Mouse (Mus musculus) forebrain, embryonic 14.5 days (tissue): ENCODE results near the gene Slc30a5. TPM values are rescaled to one million over a fixed set of nuclear protein-coding genes. Genes with fewer than 3 reads are reported as not detected.

ENCODE experiments used
- ATAC-seq: fragments of 200-750 bp; cut with Nextera tagmentation; 2 replicates; pipeline ENCODE4 v1.8.0; 2017; ENCODE audit warnings: mild to moderate bottlenecking, moderate library complexity
- DNase-seq: peaks from one replicate; pipeline ENCODE4 v3.0.0-alpha.2; 2015; ENCODE audit warnings: low spot score
- H3K27ac ChIP-seq: fragments of 300-500 bp; sonication (generic); 2 replicates; pipeline ENCODE4 v1.5.1; 2014; ENCODE audit warnings: low read depth, mild to moderate bottlenecking, control low read depth, low read length, moderate library complexity
- H3K27me3 ChIP-seq: fragments of 300-500 bp; sonication (generic); replicated peaks from 2 replicates; pipeline ENCODE4 v1.6.1; 2014; ENCODE audit warnings: low read length, control low read depth, mixed read lengths; ENCODE audit not compliant: control insufficient read depth, insufficient read depth
- H3K36me3 ChIP-seq: fragments of 300-500 bp; sonication (generic); 2 replicates; pipeline ENCODE4 v1.6.1; 2014; ENCODE audit warnings: low read length, control low read depth; ENCODE audit not compliant: control insufficient read depth, insufficient read depth
- H3K4me1 ChIP-seq: fragments of 300-500 bp; sonication (generic); 2 replicates; pipeline ENCODE4 v1.6.1; 2014; ENCODE audit warnings: antibody characterized with exemption, low read length, control low read depth; ENCODE audit not compliant: control insufficient read depth, insufficient read depth
- H3K4me2 ChIP-seq: fragments of 300-500 bp; sonication (generic); 2 replicates; pipeline ENCODE4 v1.6.1; 2014; ENCODE audit warnings: mild to moderate bottlenecking, control low read depth, low read length
- H3K4me3 ChIP-seq: fragments of 300-500 bp; sonication (generic); 2 replicates; pipeline ENCODE4 v1.5.1; 2014; ENCODE audit warnings: low read depth, low read length, control low read depth
- H3K9ac ChIP-seq: fragments of 300-500 bp; sonication (generic); 2 replicates; pipeline ENCODE4 v1.6.1; 2014; ENCODE audit warnings: mild to moderate bottlenecking, low read length, control low read depth, moderate library complexity
- H3K9me3 ChIP-seq: fragments of 300-500 bp; sonication (generic); replicated peaks from 2 replicates; pipeline ENCODE4 v1.6.1; 2016; ENCODE audit warnings: low read length, control low read depth, mixed read lengths; ENCODE audit not compliant: control insufficient read depth
- WGBS: fragments of 180-500 bp; shearing (Covaris S2); extraction: QIAGEN DNeasy Blood & Tissue Kit; methylation state at CpG from one replicate; pipeline ENCODE4 v1.1.7; 2014; 5-methylcytosine and 5-hydroxymethylcytosine counted together
- polyA plus RNA-seq: library from polyadenylated mRNA; unstranded; fragments of >200 nt; fragmentation: Nextera tagmentation; extraction: Ambion mirVana; gene quantifications from 2 replicates; pipeline ENCODE4 v1.2.1, GENCODE M21; 2014

Slc30a5 gene
- polyA plus RNA-seq, 1 experiment from 2014 or later, result 35.8 TPM

DNA sequence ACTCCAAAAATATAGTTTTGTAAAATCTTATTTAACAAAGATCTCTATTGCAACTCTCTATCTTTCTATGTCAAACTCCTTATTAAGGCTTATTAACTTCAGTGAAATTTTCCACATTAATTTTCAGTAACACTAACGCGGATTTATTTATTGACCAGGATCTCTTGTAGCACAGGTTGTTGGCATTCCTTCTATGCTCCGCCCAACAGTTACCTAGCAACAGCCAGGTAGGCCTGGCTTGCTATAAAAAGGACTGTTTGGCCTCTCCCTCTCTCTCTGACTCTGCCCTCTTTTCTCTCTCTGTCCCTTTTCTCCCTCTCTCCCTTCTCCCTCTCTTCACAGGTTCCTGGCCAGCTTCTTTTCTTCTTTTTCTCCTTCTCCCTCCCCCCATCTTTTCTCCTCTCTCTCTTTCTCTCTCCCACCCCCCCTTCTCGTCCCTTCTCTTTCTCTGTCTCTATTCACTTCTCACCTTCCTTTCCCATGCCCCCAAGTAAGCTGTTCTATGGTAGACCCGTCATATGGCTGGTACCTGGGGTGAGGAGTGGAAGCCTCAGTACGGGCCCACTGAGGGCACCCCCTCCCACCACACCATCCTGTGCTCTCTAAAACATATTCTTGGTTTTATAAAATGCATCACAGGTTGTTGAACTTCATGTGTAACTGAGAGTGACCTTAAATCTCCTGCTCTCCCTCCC, 45.8 kb downstream of the Slc30a5 start:
- Histone ChIP-seq H3K9ac (no peak overlapping the region), H3K4me2 (no peak overlapping the region), H3K9me3 (no peaks in the 10 kb centered on the region), H3K4me1 (no peaks in the 10 kb centered on the region; the same call in 1 of the 2 replicates), H3K27me3 (no peaks in the 10 kb centered on the region), H3K4me3 (no peak overlapping the region), H3K27ac (no peak overlapping the region), H3K36me3 (peaks cover 13% of the 10 kb centered on the region; the same call in 1 of the 2 replicates)
- no peak for DNase-seq
- 83% methylated on average over 6 of the region's 6 CpGs for WGBS
- ATAC-seq, result no peak

DNA sequence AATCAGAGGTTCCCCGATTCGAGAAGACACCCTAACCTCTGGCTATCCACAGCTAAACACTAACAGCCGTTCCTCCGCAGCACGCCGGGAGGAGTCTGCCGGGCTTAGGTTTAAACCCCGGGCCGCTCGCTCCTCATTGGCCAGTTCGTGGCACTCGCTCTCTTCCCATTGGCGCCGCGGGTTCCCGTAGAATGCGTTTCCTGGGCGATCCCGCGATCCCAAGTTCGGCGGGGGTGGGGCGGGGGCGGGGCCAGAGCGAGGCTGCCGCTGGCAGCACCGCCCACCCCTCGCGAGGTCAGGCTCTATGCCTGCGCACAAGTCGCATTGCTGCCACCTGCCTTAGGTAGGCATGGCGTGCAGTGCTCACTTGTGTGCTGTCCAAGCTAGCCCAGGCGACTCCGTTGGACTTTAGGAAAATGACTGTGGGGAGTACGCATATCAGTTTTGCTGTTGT, 46.8 kb downstream of the Slc30a5 start, which contains the start of gene Ccnb1:
TSS of gene Ccnb1 (minus strand) at position 157 of the 454 bp plus-strand sequence.
- H3K27me3 ChIP-seq, result no peaks in the 10 kb centered on the region
- H3K4me1 ChIP-seq, result no peaks in the 10 kb centered on the region; the same call in 1 of the 2 replicates
- peak; percentile 97 for DNase-seq
- peak within 1 kb of the TSS; percentile 64 for H3K4me3 ChIP-seq
- H3K27ac ChIP-seq, result no peak within 1 kb of the TSS
- H3K36me3 ChIP-seq, result peaks cover 24% of the 10 kb centered on the region; the same call in 1 of the 2 replicates
- peak; percentile 99 for ATAC-seq
- no peaks in the 10 kb centered on the region for H3K9me3 ChIP-seq
- H3K9ac ChIP-seq, result peak within 1 kb of the TSS; percentile 75
- WGBS, result under 1% methylated on average over 35 of the region's 35 CpGs
- peak within 1 kb of the TSS; percentile 86 for H3K4me2 ChIP-seq

DNA sequence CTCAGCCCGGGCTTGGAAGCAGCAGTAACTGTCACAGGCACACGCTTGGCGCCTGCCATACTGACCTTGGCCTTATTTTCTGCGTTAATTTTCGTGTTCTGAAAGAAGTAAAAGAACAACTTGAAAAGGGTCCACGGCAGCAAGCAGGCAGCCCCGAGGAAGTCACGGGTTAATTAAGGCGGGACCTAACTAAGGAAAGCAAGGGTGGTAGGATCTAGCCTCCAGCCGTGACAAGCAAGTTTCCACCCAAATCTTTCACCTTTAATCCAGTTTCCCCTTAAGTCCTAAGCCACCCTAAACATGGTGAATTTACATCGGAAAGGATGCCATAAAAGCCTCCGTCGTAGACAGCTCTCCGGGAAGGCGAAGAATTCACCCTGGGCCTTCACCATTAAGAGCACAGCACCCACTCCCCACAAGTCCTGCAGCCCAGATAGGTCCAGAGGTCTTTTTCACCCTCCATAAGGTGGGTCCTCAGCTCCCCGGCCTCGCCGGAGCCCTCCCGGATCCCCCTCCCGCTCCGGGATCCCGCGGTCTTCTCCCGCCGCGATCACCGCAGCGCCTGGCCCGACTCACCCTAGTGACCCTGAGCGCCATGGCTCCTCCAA, 47.3 kb downstream of the Slc30a5 start:
- no peak overlapping the region for H3K27ac ChIP-seq
- peak overlapping the region; percentile 75 for H3K9ac ChIP-seq
- ATAC-seq, result peak; percentile 36
- no peaks in the 10 kb centered on the region for H3K27me3 ChIP-seq
- no peaks in the 10 kb centered on the region; the same call in 1 of the 2 replicates for H3K4me1 ChIP-seq
- under 1% methylated on average over 29 of the region's 30 CpGs for WGBS
- DNase-seq, result peak; percentile 7
- no peaks in the 10 kb centered on the region for H3K9me3 ChIP-seq
- H3K36me3 ChIP-seq, result peaks cover 28% of the 10 kb centered on the region; the same call in 1 of the 2 replicates
- H3K4me2 ChIP-seq, result peak overlapping the region; percentile 86
- H3K4me3 ChIP-seq, result peak overlapping the region; percentile 64

DNA sequence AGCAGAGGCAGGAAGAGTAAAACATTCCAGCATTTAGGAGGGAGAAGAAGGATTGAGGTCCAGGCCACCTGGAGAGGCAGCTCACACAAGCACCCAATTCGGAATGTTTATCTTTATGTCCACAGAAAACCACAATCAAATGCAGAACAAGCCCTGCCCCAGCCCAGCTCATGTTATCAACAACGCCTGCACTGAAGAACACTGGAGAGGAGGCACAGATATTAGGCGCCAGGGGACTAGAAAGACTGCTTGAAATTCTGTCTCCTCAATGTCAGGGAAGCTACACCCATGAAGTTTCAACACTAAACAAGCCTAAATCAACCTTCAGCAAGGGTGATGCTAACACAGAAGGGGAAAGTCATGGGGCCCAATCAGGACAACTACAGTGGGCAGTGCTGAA, 55.7 kb downstream of the Slc30a5 start:
- no peak overlapping the region for H3K4me3 ChIP-seq
- peaks cover 26% of the 10 kb centered on the region; the same call in 1 of the 2 replicates for H3K36me3 ChIP-seq
- H3K9me3 ChIP-seq, result no peaks in the 10 kb centered on the region
- peaks cover 4% of the 10 kb centered on the region for H3K4me1 ChIP-seq
- ATAC-seq (no peak), DNase-seq (no peak)
- H3K27me3 ChIP-seq, result no peaks in the 10 kb centered on the region
- no peak overlapping the region for H3K9ac ChIP-seq
- WGBS, result 80% methylated on average over 3 of the region's 3 CpGs
- H3K4me2 ChIP-seq, result no peak overlapping the region
- H3K27ac ChIP-seq, result no peak overlapping the region

DNA sequence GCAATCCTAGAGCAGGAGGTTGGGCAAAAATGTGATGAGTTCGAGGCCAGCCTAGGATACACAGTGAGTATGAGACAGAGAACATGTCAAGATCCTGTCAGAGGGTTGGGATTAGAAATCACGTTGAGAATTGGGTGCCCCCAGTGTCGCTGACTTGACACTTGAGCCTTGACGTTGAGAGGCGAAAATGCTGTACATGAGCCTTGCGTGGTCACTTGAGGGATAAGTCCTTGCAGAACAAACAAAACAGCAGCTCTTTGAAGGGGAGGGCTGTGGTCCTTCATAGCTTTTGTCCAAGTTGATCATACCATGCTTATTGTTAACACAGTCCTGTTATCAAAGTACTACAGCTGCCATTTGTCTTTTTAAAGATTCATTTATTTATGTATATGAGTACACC, 56.5 kb downstream of the Slc30a5 start:
- no peak overlapping the region for H3K4me2 ChIP-seq
- no peak overlapping the region for H3K27ac ChIP-seq
- H3K36me3 ChIP-seq, result peaks cover 25% of the 10 kb centered on the region; the same call in 1 of the 2 replicates
- no peaks in the 10 kb centered on the region for H3K9me3 ChIP-seq
- no peaks in the 10 kb centered on the region for H3K27me3 ChIP-seq
- ATAC-seq (no peak), DNase-seq (no peak)
- H3K9ac ChIP-seq, result no peak overlapping the region
- no peak overlapping the region for H3K4me3 ChIP-seq
- 68% methylated on average over 6 of the region's 6 CpGs for WGBS
- H3K4me1 ChIP-seq, result peaks cover 4% of the 10 kb centered on the region

DNA sequence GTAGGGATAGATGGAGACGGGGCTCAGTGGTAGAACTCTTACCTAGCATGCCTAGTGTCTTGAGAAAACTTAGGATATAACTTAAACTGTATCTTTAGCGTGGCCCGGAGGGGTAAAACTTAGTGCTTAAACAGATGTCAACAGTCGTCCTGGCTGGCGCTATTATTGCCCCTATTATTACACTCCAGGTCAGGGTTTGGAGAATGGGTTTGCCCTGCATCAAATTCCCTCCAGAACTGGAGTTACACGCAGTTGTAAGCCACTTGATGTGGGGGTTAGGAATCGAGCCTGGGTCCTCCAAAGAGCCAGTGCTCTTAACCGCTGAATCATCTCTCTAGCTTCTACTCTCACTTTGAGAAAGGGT, 57.2 kb downstream of the Slc30a5 start:
- H3K9ac ChIP-seq, result peak overlapping the region; percentile 53; the same call in 1 of the 2 replicates
- H3K27ac ChIP-seq, result peak overlapping the region; percentile 40; the same call in 1 of the 2 replicates
- peak overlapping the region; percentile 77 for H3K4me3 ChIP-seq
- DNase-seq, result no peak
- 14% methylated on average over 8 of the region's 8 CpGs for WGBS
- ATAC-seq, result no peak
- peak overlapping the region; percentile 85 for H3K4me2 ChIP-seq
- H3K27me3 ChIP-seq, result no peaks in the 10 kb centered on the region
- H3K9me3 ChIP-seq, result no peaks in the 10 kb centered on the region
- H3K4me1 ChIP-seq, result peaks cover 4% of the 10 kb centered on the region
- peaks cover 19% of the 10 kb centered on the region; the same call in 1 of the 2 replicates for H3K36me3 ChIP-seq

DNA sequence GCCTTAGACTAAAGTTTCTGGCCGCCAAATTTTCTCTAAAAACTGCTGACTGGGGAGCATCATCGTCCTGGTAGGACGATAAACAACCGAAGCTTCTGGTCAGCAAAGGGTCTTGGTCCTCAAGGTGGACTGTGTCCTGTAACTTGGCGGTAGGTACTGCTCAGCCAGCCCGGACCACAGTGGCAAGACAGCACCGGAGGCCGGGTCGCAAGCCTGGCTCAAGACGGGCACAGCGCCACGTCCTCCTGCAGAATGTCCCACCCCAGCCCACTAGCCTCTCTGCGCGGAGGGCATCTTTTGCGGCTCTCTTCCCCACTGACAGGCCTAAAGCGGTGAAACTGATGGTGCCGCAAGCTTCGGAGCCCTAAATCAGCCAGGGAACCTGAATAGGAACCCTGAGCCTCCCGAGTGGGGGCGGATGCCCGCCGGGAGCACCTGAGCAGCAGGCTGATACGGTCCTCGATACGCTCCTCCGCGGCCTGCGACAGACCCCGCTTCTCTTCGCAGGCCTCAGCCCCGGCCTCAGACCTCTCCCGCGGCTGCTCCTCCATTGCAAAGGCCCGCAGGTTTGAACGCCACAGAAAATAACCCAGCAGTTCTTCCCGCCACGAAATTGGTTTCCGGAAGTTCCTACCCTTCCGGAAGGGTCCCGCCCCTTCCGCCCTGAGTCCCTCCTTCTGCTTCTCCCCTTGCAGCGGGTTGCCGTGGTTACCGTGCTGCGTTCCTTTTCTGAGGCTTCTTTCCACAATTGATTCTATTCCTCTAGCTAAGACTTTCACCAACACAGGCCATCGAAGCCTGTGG, 57.8 kb downstream of the Slc30a5 start, which contains the start of gene Cenph:
TSS of gene Cenph (minus strand) at position 648 of the 804 bp plus-strand sequence.
- ATAC-seq (peak; percentile 95), DNase-seq (peak; percentile 96)
- Histone ChIP-seq H3K4me2 (peak within 1 kb of the TSS; percentile 85), H3K9me3 (no peaks in the 10 kb centered on the region), H3K36me3 (peaks cover 19% of the 10 kb centered on the region), H3K4me1 (peaks cover 4% of the 10 kb centered on the region), H3K4me3 (peak within 1 kb of the TSS; percentile 77), H3K27me3 (no peaks in the 10 kb centered on the region), H3K27ac (peak within 1 kb of the TSS; percentile 40; the same call in 1 of the 2 replicates), H3K9ac (peak within 1 kb of the TSS; percentile 71)
- WGBS, result 1% methylated on average over 41 of the region's 46 CpGs

DNA sequence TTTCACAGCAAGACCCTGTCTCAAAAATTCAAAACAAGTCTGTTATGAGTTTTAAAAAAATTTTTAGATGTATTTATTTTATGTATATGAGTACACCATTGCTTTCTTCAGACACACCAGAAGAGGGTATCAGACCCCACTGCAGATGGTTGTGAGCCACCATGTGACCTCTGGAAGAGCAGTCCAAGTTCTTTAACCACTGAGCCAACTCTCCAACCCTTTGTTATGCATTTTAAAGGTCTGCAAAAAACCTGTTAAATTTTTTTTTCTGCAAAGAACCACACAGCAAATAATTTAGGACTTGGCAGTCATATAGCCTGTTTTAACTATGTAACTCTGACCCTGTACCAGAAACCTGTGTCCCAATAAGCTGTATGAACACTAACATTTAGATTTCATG, 58.5 kb downstream of the Slc30a5 start:
- peaks cover 20% of the 10 kb centered on the region for H3K36me3 ChIP-seq
- ATAC-seq, result no peak
- no peaks in the 10 kb centered on the region for H3K9me3 ChIP-seq
- peak overlapping the region; percentile 77 for H3K4me3 ChIP-seq
- H3K27ac ChIP-seq, result no peak overlapping the region
- H3K9ac ChIP-seq, result peak overlapping the region; percentile 71; the same call in 1 of the 2 replicates
- H3K4me1 ChIP-seq, result peaks cover 4% of the 10 kb centered on the region
- DNase-seq, result no peak
- no peaks in the 10 kb centered on the region for H3K27me3 ChIP-seq
- peak overlapping the region; percentile 85 for H3K4me2 ChIP-seq
